Mouse (Mus musculus): ENCODE data around the gene Map4k1.

Gene Map4k1

DNA sequence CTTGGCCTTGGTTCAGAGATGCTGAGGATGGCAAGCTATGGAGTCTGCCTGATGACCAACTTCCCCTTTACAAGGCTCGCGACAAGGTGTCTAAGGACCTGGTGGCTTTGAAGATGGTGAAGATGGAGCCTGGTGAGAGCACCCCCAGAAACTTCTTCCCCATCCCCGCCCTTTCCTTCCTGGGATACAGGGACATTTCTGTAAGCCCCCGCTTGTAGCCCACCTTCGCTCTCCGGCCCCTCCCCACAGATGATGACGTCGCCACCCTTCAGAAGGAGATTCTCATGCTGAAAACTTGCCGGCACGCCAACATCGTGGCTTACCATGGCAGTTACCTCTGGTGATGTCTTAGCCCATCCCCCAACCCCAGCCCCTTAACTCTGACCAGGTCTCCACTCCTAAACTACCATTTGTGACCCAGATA lies 1.3 kb downstream of the Map4k1 start:
- no peak for DNase-seq

DNA sequence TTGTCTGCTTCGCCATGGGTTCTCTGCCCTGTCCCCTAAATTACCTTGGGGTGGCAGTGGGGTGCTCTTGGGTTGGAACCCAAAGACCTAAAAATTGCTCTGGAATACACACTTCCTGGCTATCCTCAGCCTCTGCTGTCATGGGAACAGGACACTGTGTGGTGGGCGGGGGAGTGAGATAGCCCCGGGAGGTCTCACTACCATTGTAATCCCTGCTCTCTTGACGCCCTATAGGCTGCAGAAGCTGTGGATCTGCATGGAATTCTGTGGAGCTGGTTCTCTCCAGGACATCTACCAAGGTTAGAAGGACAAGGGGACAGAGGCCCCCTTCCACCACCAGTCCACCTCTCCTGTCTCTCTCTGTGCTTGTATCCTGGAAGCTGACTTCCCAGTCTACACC lies 2.0 kb downstream of the Map4k1 start:
- no peak for DNase-seq

DNA sequence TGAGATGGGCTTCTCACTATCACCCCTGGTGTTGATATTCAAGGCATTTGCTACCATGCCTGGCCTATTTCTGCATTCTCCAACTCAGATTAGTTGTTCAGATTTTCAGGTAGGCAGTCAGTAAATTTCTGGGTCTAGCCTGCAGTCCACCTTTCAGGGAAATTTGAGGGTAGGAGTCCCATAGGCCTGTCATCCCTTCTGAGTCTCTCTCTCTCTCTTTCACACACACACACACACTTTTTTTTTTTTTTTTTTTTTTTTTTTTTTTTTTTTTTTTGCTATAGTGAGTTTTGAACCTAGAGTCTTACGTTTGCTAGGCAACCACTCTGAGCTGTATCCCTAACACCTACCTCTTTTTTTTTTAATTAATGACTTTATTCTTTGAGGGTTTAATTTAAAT lies 2.6 kb downstream of the Map4k1 start:
- DNase-seq = no peak

DNA sequence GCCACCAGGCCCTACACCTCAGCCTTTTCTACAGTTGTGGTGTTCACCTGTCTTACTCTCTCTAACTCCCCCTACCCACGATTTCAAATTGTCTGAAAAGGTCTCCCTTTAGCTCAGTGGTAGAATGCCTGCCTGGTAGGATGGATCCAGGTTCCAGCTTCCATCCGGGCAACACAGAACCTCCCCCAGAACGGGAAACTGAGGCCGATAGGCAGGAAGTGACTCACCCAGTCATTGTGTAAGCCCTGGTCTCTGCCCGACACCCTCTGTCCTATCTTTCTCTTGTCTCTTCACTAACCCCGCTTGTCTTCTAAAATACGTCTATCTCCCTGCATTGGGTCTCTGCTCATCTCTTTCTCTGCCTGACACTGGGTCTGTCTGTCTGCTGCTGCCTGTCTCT lies 3.4 kb downstream of the Map4k1 start:
- DNase-seq = no peak

DNA sequence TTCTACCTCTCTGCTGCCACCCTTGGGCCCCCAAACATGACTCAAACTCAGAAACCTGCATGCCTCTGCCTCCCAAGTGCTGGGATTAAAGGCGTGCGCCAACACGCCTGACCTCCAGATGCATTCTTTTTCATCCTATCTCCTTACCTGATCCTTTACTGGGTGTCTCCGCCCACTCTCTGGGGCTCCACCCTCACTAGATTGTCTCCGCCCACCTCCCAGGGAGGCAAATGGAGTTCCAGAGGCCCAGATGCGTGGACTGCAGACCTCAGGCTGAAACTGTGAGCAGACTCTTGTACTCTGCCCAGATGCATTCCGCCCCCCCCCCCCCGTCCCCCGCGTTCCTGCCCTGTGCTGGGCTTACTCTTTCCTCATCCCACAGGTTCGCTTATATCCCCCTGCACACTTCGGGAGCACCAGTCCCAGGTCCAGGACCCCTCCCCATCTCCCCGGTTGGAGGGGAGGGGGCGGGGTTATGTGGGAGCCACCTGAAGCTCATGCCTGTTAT lies 9.0 kb downstream of the Map4k1 start:
- DNase-seq = no peak

DNA sequence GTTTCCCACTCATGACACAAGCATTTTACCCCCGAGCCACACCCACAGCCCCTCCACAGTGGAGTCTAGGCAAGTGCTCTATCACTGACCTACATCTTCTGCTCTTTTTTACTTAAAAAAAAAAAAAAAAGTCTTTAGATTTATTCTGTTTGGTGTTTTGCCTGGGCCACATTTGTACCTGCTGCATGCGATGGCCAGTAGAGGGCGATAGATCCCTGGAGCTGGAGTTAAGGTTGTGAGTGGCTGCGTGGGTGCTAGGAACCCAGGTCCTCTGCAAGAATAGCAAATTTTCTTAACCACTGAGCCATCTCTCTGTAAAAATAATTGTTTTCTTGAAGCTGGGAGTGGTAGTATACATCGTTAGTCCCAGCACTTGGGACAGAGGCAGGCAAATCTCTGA lies 9.8 kb downstream of the Map4k1 start:
- no peak for DNase-seq

DNA sequence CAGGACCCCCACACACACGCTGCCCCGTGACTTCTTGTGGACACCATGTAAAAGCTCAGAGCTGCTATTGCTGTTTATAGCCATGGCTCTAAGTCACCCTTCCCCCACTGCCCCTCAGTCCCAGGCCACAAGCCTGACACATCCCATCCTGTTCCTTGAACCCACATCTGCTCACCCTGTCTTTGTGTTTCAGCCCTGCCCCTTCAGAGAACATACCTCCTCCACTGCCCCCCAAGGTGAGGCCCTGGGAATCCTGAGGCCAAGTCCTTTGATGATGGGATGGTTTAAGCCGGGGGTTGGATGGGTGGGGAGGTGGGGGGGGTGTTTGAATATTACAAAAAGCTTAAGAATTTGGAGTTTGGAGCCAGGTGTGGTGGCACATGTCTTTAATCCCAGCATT lies 11.1 kb downstream of the Map4k1 start:
- no peak for DNase-seq

DNA sequence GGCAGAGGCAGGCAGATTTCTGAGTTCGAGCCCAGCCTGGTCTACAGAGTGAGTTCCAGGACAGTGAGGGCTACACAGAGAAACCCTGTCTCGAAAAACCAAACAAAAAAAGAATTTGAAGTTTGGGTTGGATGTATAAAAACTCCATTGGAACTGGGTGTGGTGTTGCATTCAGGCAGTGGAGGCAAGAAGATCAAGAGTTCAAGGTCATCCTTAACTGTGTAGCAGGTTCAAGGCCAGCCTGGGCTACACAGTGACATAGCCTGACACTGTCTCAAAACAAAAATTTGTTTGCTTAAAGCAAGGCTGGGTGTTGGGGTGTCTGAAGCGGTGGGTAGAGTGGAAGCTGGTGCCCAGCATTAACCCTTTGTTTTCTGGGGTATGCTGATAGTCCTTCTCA lies 11.6 kb downstream of the Map4k1 start:
- DNase-seq = no peak

DNA sequence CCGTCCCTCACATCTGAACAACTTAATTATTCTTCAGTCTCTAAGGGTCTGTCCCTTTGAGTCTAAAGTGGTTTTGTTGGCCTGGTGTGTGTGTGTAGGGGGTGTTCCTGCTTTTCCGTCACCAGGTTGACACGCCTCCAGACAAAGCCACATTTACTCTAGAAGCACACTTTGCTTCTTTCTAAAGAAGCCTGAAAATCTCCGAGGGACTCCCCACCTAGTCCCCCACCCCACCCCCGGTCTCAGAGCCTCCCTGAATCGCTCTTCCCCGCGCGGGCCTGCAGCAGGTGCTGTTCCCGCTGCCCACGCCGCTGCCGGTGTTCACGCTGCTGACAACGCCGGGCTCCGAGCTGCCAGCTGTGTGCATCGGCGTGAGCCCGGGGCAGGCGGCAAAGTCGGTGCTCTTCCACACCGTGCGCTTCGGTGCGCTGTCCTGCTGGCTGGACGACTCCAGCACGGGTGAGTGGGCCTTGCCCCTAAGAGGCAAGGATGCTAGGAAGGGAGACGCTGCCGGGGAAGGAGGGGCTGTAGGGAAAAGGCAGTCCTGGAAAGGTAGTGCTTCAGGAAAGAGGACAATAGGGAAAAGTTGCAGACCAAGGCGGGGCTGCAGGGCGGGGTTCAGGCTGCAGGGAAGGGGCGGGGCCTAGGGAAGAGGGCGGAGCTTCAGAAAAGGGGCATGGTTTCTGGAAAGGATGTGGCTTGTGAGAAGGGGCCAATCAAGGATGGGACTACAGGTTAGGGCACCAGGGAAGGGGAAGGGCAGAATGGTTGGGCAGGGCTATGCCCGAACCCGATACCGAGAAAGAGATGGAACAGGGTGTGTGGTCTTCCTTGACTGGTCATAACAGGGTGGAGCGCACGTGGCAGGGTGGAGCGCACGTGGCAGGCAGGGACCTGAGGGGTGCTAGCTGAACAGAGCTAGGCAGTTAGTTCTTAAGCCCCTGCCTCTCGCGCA lies 19.1 kb downstream of the Map4k1 start:
- DNase-seq = peak; percentile 81

DNA sequence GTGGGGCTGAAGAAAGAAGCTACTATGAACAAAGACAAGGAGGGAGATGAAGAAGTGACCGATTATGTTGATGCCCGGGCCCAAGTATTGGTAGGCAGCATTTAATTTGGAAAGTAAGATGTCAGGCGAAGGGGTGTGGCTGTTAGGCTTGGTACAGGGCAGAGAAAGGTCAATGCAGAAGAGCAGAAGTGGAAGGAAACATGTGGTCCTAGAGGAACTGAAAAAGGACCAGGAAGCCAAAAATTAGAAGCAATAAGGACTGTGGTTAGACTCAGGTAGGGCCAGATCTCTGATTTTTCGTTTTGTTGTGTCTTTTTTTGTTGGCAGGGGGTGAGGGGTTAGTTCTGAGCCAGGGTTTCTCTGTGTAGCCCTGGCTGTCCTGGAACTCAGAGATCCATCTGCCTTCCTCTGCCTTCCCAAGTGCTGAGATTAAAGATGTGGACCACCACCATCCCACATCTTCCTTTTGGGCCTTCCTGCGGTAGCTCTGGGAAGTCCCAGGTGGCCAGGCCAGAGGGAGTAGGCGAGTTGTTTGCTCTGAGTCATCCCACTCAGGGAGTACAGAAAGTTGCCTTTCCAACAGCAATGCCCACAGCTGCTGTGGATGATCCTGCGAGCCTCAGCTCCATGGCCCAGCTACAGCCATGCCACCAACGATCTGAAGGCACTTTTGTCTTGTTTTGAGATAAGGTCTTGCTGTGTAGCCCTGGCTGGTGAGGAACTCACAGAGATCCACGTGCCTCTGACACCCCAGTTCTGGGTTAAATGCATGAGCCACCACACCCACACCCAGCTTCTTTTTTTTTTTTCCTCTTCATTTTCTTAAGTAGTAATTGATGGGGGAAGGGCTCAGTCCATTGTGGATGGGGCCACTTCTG lies 25.6 kb downstream of the Map4k1 start:
- no peak for DNase-seq

DNA sequence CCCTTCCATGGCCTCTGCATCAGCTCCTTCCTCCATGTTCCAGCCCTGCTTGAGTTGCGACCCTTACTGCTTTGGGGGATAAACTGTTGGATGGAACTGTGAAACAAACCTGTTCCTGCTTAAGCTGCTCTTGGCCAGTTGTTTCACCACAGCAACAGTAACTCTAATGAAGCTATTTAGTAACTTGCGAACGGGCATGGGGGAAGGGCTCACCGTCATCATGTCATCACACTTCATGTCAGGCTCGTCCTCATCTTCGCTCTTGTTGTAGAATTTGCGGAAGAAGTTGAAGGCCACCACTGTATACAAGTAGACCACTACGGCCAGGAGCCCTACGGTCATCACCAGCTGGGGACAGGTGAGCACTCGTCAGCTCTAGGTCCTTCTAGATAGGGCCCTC lies 26.3 kb downstream of the Map4k1 start:
- DNase-seq = no peak

DNA sequence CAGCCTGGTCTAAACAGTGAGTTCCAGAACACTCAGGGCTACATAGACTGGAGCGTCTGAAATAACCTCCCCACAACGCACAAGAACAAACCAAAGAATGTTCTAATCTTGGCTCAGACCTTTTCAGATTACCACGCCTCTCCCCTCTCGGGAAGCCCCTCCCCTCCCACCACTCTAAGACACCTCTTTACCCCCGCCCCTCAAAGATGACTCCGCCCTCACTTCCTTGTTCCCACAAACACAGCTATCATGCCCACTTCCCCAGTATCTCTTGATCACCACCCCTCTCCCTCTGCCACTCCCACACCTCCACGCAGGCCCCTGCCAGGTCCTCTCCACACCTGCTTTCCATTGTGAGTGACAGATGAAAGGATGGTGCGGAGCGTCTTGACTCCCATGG lies 26.9 kb downstream of the Map4k1 start:
- no peak for DNase-seq

DNA sequence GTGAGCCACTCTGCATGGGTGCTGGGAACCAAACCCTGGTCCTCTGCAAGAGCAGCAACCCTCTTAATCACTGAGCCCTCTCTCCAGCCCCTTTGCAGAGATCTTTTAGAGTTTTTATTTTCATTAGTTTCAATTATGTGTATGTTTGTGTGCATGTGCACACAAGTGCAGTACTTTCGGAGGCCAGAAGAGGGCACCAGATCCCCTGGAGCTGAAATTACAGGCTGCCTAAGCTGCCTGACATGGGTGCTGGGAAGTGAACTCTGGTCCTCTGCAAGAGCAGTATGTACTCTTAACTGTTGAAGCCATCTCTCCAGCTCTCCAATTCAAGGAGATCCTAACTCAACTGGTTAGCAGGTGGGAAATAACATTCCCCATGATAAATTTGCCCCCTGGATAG lies 33.1 kb downstream of the Map4k1 start:
- DNase-seq = no peak

DNA sequence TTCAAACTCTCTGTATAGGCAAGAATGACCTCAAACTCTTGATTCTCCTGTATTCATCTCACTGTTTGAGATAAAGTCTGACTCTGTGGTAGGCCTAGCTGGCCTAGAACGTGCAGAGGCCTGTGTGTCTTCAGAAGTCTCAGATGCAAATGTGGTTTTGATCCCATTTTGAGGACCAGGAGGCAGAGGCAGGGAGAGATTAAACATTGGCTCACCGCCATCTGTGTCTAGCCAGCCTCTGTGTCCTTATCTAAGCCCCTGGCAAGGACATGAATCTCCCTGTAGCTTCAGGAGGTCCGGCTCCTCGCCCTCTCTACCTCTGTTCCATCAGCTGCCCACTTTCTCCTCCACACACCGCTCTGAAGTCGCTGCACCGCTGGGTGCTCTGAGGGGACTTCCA lies 34.6 kb downstream of the Map4k1 start:
- DNase-seq = no peak

DNA sequence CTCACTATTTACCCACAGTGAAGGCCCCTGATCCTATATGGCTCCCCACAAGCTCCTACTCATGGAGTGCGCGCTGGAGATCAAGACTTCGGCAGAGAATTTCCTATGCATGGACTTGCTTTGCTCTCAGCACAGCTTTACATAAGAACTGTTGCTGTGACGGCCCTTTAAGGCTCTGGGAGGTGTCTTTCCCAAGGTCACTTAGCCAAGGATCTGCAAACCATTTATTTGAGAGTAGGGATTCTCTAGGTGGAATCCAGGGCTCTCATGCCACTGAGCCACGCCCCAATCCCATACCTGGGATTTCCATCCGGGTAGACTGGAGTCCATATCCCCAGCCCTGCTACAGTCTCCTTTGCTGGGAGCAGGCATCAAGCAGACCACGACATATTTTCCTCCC lies 35.4 kb downstream of the Map4k1 start:
- DNase-seq = no peak

DNA sequence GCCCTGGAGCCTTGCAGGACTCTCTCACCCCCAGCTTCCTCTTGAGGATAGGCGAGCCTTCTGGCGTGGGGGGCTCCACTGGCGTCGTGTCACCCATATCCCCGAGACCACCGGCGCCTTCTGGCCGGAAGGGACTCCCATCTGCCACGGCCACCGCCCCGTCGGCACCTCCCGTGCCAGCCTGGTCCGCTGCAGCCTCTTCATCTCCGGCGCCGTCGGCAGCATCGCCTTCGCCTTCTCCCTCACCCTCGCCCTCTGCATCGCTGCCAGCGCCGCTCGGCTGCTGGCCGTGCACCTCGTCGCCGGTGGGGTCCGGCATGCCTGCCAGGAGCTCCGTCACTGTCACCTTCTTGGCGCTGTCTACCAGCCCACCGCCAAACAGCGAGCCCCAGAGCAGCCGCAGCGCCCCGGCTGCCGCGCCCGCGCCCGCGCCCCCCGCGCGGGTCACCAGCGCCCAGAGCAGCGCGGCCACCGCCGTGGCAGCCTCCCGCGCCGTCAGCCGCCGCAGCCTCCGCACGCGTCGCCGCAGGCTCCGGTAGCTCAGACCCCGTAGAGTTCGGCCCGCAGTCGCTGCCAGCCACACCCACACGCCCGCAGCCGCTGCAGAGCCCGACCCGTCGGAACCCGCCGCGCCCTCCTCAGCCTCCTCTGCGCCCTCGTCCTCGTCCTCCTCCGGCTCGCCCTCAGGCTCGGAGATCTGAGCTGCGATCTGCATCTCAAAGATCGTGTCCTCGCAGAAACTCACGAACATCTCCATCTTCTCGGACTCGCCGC lies 37.8 kb downstream of the Map4k1 start:
- DNase-seq = peak; percentile 38

DNA sequence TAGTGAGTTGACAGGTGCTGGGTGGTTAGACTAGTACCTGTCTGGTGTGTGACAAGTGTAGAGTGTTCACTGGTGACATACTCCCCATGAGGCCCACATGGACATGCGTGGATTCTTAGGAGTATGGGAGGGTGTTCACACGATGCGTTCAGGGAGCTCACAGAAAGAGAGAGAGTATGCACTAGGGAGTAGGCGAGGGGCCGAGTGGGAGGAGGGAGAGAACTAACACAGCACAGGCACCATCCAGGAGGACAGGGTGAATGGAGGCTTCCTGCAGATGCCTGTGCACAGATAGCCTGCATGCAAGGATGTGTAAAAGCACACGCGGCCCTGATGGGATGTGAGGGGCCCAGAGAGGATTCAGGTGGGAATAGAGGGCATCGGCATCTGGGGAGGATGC lies 40.6 kb downstream of the Map4k1 start:
- DNase-seq = no peak

DNA sequence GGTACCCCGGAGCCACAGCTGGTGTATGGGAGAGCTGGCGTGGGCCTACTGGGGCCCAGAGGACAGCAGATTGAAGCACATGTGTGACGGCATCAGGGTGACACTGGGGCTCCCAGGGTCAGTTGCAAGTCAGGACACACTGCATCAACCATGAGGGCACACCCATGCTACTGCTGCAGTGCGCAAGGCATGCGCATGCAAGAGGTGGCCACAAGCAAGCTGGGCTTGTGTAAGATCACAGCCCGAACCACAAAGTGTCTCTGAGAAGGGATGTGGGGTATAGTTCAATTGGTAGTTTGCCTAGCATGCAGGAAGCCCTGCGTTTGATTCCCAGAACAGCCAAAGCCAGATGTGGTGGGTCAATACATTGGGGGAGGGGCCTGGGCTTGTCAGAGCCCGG lies 41.7 kb downstream of the Map4k1 start:
- DNase-seq = no peak

DNA sequence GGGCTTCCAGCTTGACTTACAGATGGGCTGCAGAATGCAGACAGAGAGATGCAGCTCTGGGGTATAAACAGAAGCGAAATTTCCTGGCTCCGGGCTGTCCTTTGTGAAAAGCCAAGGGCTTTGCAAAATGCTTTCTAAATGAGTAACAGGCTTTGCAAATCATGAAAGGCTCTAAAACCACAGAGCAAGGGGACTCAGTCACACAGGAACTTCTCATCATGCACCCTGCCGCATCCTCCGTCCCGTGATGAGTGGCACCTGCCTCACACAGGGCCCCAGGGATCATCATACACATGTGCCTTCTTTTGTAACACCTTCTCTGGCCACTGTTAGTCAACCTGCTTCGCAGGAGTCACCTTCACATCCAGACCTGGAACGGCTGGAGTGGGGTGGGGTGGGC lies 43.7 kb downstream of the Map4k1 start:
- DNase-seq = no peak

DNA sequence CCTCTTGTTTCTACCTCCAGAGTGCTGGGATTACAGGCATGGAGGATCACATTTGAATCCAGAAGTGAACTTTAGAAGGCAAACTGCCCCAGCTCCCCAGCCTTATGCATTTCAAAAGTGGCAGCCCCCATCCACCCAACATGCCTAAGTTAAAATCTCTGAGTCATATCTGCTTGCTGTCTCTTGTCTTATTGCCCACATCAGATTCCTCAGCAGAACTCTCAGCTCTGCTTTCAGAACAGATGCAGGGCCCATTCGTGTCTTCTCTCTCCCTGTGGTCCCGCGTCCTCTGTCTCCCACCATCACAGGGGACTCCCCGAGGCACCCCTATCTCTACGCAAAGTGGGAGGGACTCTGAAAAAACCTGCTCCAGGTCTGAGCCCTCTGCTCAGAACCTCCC lies 44.3 kb downstream of the Map4k1 start:
- DNase-seq = no peak

DNA sequence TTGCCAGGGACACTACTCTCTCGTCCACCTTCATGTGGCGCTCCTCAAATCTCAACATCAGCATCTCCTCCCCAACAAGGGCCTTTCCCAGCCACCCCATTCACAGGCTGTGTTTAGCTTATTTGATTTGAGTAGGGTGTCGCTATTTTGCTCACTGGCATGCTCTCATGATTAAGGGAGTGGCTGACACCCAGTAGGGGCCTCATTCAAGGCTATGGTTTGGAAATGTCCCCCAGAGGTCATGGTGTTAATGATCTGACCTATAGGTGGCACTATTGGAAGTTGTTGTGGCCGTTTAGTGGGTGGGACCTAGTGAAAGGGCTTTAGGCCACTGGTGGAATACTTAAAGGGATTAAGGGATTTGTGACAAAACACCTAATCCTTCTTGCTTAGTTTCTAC lies 45.0 kb downstream of the Map4k1 start:
- peak; percentile 51 for DNase-seq

DNA sequence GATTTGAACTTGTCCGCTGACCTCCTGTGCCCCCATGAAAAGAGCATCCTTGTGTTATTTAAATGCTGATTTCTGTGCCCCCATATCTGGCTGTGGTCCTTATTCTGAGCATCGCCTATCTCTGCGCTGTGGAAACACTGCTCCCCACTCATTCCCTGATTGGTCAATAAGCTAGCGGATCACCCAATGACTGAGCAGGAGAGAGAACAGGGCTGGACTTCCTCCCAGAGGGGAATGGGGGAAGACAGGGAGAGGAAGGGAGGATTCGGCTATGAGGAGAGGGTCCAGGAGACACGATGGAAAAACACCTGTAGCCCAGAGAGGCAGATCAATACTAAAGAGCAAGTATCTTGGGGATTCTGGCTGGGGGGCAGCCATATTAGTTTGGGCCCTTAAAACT lies 46.9 kb downstream of the Map4k1 start:
- DNase-seq = no peak
